Mouse (Mus musculus): ENCODE measurements around the gene Olfr1342. TPM values are rescaled to one million over a fixed set of nuclear protein-coding genes. Genes with fewer than 3 reads are reported as not detected.
A peak's percentile ranks its signal among the peaks of the same experiment; 100 is the strongest.

The Olfr1342 gene
- 0.05 TPM in 1 of 2 replicates, not detected in the other for polyA plus RNA-seq (2015; fragmentation: Nextera tagmentation; extraction: Ambion mirVana)

DNA sequence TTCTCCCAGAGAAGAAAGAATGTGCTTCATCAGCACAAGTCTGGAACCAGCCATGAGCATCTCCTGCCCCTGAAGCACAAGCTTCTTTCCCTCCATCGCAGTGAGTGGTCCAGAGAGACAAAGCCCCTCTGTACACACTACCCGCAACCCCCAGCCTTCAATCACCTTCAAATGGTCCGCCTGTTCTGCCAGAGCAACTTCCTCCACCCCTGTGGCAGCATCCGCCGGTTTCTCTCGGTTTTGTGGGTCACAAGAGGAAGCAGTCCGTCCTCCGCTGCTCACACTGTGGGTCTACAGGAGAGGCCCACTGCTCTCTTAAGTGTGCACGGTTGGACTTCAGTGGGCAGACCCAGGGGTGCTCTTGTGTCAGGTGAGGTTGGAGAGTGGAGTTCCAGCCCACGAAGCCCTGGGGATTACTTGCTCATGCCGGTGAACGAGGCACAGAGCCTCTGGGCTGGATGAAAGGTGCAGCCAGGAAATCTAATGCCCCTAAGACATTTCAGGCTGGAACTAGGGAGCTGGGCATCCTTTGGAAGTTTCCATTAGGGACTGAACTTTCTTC is at the start of gene Olfr1342:
Gene Olfr1342, minus strand, starts transcription at position 345 of the 562 bp plus-strand sequence.
- Histone ChIP-seq H3K27ac (replicated peaks) (no peak within 1 kb of the TSS), H3K27me3 (no peaks in the 10 kb centered on the region), H3K9me3 (no peaks in the 10 kb centered on the region), H3K36me3 (no peaks in the 10 kb centered on the region), H3K4me2 (no peak within 1 kb of the TSS), H3K9ac (no peak within 1 kb of the TSS), H3K4me1 (replicated peaks) (0 out of 2 replicates have a peak, but pooled peaks cover 2% of the 10 kb centered on the region), H3K4me3 (no peak within 1 kb of the TSS)
- ATAC-seq (ENCODE audit: low FRiP score, low read depth) = no peak
- 59% methylated on average over 12 of the region's 12 CpGs for WGBS

DNA sequence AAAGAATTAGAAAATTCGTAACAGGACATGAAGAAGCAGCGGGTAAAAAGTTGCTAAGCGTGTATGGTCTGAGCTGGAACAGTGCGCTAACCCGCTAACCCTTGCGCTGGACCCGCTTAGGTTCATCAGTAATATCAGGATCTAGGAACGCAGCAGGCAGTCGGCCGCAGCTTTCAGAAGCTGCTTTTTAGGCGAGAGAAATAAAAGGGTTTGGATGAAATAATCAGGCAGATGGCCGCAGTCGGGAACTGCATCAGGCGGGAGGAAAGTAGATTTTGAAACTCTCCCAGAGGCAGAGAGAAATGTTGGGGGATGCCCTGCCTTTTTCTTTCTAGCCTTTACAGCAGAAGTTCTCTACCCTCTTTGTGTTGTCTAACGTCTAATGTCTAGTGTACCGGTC is 49.3 kb upstream of the Olfr1342 start:
- Histone ChIP-seq H3K4me3 (peak overlapping the region; percentile 9), H3K27me3 (0 out of 2 replicates have a peak, but pooled peaks cover 6% of the 10 kb centered on the region), H3K9ac (no peak overlapping the region), H3K36me3 (no peaks in the 10 kb centered on the region), H3K9me3 (0 out of 2 replicates have a peak, but pooled peaks cover 5% of the 10 kb centered on the region), H3K27ac (replicated peaks) (no peak overlapping the region), H3K4me1 (replicated peaks) (no peaks in the 10 kb centered on the region), H3K4me2 (peak overlapping the region; percentile 33)
- ATAC-seq (ENCODE audit: low FRiP score, low read depth) = no peak
- WGBS = 5% methylated on average over 16 of the region's 16 CpGs

DNA sequence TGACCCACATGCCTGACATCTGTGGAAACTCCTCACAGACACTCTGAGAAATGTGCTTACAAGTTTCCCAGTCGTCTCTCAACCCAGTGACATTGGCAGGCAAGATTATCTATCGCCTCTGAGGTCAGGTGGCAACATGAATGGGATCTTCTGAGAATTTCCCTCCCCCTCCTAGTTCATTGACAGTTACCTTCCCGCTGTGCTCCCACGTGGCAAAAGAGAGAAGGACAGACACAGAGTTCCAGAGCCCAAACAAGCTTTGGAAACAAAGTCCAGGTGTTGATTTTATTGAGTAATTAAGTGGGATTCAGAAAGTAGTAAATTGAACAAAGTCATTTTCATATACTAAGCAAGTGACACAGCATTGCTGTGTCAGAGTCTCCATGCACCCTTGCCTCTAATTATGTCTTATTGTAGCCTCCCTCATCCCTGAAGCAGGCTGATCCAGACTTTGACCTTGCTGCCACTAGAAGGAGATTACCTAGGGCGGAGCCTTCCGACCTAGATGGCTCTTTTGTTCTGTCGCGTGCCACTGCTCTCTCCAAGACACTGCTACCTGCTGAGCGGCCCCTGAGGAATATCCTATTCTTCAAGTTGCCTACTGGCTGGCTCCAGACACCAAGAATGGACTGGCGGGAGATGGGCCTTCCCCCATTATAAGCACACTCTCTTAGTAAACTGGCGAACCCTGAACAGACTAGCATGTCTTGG is 48.6 kb upstream of the Olfr1342 start:
- WGBS = 6% methylated on average over 11 of the region's 11 CpGs
- Histone ChIP-seq H3K9me3 (0 out of 2 replicates have a peak, but pooled peaks cover 1% of the 10 kb centered on the region), H3K9ac (no peak overlapping the region), H3K4me3 (peak overlapping the region; percentile 9), H3K27me3 (0 out of 2 replicates have a peak, but pooled peaks cover 6% of the 10 kb centered on the region), H3K27ac (replicated peaks) (no peak overlapping the region), H3K4me2 (peak overlapping the region; percentile 33), H3K36me3 (no peaks in the 10 kb centered on the region), H3K4me1 (replicated peaks) (no peaks in the 10 kb centered on the region)
- ATAC-seq (ENCODE audit: low FRiP score, low read depth) = no peak

DNA sequence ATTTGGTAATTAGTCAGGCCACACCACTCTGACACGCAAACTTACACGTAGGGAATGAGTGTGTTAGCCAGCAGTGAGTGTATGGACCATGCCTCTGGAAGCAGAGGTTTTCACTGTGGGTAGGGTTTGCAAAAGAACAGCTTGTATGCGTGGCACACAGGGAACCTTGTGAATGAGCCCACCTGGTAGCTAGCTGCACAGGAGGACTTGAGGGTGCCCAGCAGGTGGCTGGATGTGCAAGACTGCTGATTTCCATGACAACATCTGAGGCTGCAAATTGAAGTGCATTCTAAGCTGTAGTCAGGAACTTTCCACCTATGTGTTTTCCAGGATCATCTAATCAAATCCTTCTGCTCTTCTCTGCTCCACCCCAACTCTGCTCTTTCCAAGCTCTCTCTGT is 47.0 kb upstream of the Olfr1342 start:
- Histone ChIP-seq H3K27ac (replicated peaks) (no peak overlapping the region), H3K4me1 (replicated peaks) (no peaks in the 10 kb centered on the region), H3K4me2 (no peak overlapping the region), H3K4me3 (no peak overlapping the region), H3K27me3 (0 out of 2 replicates have a peak, but pooled peaks cover 6% of the 10 kb centered on the region), H3K9me3 (no peaks in the 10 kb centered on the region), H3K9ac (no peak overlapping the region), H3K36me3 (no peaks in the 10 kb centered on the region)
- 55% methylated on average over 3 of the region's 3 CpGs for WGBS
- no peak for ATAC-seq (ENCODE audit: low FRiP score, low read depth)

DNA sequence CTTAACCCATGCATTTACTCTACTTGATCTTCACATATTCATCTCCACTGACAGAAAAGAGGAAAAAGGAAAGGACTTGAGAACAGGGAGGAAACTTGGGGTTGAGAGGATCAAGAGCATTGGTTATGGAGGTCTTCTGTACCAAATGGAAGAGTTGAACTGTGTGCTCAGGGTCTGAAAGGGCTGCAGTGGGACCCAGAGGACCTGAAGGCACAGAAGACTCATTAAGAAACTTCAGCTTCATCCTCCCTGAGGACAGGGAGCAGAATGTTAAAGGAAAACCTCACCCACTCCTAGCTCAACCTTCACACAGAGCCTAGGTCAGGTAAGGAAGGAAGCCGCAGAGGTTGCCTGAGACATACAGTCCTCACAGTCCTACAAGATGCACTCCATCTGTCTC is 39.3 kb upstream of the Olfr1342 start, which contains the start of gene Olfr1339:
Gene Olfr1339, plus strand, starts transcription at position 301 of the 400 bp plus-strand sequence.
- H3K27ac ChIP-seq (replicated peaks) = no peak within 1 kb of the TSS
- no peaks in the 10 kb centered on the region for H3K27me3 ChIP-seq
- ATAC-seq (ENCODE audit: low FRiP score, low read depth) = no peak
- no peaks in the 10 kb centered on the region for H3K4me1 ChIP-seq (replicated peaks)
- no peaks in the 10 kb centered on the region for H3K9me3 ChIP-seq
- no peak within 1 kb of the TSS for H3K4me3 ChIP-seq
- WGBS = 100% methylated on average over 1 of the region's 1 CpGs
- no peak within 1 kb of the TSS for H3K9ac ChIP-seq
- H3K4me2 ChIP-seq = no peak within 1 kb of the TSS
- no peaks in the 10 kb centered on the region for H3K36me3 ChIP-seq

DNA sequence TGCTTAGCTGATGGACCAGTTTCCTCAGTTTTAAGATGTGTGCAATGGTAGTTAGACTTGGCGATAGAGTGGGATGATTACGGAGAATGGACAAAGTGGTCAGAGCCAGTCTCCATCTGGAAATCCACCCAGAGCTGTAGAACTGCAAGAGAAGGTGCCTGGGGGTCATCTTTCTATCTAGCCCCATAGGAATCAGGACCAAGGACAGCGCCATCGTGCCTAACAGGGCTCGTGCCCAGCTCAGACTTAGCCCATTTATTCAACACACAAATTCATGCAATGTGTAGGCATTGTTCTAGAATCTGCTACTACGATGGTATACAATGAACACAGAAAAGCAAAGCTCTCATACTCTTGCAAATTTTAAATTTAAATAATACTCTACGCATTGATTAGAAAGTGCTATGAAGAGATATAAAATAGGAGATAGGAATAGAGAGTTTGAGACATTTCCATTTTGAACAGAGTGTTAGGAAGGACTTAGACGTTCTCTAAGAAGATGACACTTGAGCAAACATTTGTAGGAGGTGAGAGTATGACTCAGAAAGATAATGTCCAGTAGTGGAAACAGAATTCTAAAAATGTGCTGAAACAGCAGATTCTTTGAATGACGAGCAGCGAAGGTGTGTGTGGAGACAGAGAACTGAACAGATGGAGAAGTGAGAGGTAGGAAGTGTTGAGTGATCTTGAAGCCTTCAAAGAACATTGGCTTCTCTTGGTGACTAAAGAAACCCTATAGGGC is 29.4 kb upstream of the Olfr1342 start:
- Histone ChIP-seq H3K36me3 (no peaks in the 10 kb centered on the region), H3K4me1 (replicated peaks) (no peaks in the 10 kb centered on the region), H3K27me3 (no peaks in the 10 kb centered on the region), H3K9me3 (no peaks in the 10 kb centered on the region), H3K4me3 (no peak overlapping the region), H3K4me2 (no peak overlapping the region), H3K9ac (no peak overlapping the region), H3K27ac (replicated peaks) (no peak overlapping the region)
- WGBS = 58% methylated on average over 10 of the region's 10 CpGs
- ATAC-seq (ENCODE audit: low FRiP score, low read depth) = no peak

DNA sequence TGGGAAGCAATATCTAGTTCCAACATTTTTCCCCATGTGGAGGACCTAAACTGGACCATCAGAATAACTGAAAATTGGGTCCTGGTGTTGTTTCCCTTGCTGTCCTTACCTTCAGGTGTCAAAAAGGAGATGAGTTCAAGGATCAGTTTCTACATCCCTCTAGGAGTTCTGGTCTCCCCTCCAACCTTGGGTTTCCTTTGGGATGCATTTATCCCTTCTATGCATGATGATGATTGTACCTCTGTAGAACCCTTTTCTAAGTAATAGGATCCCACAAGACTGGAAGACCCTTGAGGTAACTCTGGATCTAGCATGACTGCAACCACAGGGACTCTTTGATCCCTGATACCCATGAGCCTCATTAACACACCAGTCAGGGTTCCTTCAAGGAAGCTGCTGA is 27.3 kb upstream of the Olfr1342 start, which contains the start of gene Olfr1340:
Gene Olfr1340, plus strand, starts transcription at position 301 of the 400 bp plus-strand sequence.
- Histone ChIP-seq H3K36me3 (no peaks in the 10 kb centered on the region), H3K4me1 (replicated peaks) (no peaks in the 10 kb centered on the region), H3K9me3 (no peaks in the 10 kb centered on the region), H3K27ac (replicated peaks) (no peak within 1 kb of the TSS), H3K4me3 (no peak within 1 kb of the TSS), H3K27me3 (no peaks in the 10 kb centered on the region), H3K9ac (no peak within 1 kb of the TSS), H3K4me2 (no peak within 1 kb of the TSS)
- no peak for ATAC-seq (ENCODE audit: low FRiP score, low read depth)

DNA sequence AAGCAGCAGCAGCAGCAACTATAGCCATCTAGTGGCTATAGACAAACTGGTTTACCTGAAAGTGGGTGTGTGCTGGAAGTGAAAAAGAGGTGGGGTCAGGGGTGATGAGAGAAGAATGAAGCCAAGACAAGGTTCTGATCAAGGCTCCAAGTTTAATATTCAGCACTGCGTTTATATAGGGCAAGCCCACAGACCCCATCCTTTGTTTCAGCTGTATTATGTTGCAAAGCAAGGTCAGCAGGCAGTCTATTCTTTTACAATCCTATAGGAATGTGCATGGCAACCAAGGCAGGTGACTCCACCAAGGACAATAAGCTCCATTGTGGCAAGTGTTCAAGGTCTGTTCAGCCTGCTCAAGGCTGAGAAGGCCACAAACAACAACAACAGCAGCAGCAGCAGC is 19.1 kb upstream of the Olfr1342 start:
- 19% methylated on average over 1 of the region's 1 CpGs for WGBS
- H3K27ac ChIP-seq (replicated peaks) = no peak overlapping the region

DNA sequence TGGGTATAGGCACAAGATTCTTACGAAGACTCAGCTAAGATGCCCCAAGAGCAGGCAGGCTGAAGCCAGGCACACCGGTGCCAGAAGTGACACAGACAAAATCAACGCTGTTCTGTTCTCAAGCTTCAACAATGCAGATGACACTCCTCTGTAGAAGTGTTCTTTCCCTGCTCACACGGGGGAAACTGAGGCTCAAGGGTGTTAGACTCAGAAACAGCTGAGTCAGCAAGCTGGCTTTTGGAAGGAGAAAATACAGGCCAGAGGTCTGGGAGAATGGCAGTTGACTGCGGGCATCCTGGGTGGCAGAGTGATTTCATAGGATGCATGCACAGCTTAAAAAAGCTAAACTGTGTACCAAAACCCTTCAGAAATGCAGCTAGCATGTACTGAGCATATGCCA is 15.5 kb upstream of the Olfr1342 start:
- Histone ChIP-seq H3K9me3 (no peaks in the 10 kb centered on the region), H3K36me3 (no peaks in the 10 kb centered on the region), H3K4me3 (no peak overlapping the region), H3K9ac (no peak overlapping the region), H3K4me1 (replicated peaks) (no peaks in the 10 kb centered on the region), H3K27me3 (no peaks in the 10 kb centered on the region), H3K27ac (replicated peaks) (no peak overlapping the region), H3K4me2 (no peak overlapping the region)
- no peak for ATAC-seq (ENCODE audit: low FRiP score, low read depth)
- WGBS = 91% methylated on average over 5 of the region's 5 CpGs

More for the DNA sequence above, 19.1 kb upstream of the Olfr1342 start:
- no peak overlapping the region for H3K4me3 ChIP-seq
- H3K27me3 ChIP-seq = no peaks in the 10 kb centered on the region
- H3K9ac ChIP-seq = no peak overlapping the region
- no peaks in the 10 kb centered on the region for H3K36me3 ChIP-seq
- ATAC-seq (ENCODE audit: low FRiP score, low read depth) = no peak
- no peak overlapping the region for H3K4me2 ChIP-seq
- no peaks in the 10 kb centered on the region for H3K4me1 ChIP-seq (replicated peaks)
- no peaks in the 10 kb centered on the region for H3K9me3 ChIP-seq

DNA sequence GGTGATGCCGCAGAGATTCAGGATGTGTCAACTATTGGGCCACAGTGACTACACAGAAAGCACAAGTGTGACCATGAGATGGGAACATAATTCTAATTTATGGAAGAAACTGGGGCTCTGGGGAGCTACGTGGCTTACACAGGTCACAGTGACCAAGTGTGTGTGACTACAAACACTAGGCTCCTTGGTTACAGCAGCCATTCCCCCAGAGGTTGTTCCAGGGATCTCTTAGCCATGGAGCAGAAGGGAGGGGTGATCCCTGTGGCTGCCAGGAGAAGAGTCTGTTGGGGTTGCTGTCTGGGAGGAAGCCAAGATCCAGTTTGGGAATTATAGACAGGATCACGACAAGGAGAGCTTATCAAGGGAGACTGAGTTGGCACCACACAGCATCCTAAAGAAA is 10.7 kb upstream of the Olfr1342 start, which contains the start of gene Olfr1341:
Gene Olfr1341, plus strand, starts transcription at position 301 of the 400 bp plus-strand sequence.
- Histone ChIP-seq H3K4me2 (no peak within 1 kb of the TSS), H3K9ac (no peak within 1 kb of the TSS), H3K36me3 (no peaks in the 10 kb centered on the region), H3K27me3 (no peaks in the 10 kb centered on the region), H3K4me1 (replicated peaks) (no peaks in the 10 kb centered on the region), H3K9me3 (no peaks in the 10 kb centered on the region), H3K4me3 (no peak within 1 kb of the TSS), H3K27ac (replicated peaks) (no peak within 1 kb of the TSS)
- no peak for ATAC-seq (ENCODE audit: low FRiP score, low read depth)
- 81% methylated on average over 3 of the region's 3 CpGs for WGBS

DNA sequence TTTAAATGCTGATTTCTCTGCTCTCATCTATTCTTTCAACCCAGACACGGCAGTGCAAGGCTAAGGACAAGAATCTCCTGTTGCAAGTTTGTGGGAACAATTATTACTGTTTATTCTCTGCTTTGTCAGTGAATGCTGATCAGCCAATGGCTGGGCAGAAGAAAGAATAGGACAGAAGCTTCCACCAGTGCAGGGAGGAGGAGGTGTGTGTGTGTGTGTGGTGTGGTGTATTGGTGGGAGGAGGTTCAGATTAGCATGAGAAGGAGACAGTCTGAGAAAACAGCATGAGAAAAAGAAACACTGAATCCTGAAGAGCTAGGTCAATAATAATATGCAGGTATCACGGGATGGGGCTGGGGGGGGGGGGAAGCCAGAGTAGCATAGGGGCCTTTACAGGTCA is 1.3 kb upstream of the Olfr1342 start:
- Histone ChIP-seq H3K9me3 (no peaks in the 10 kb centered on the region), H3K4me3 (no peak overlapping the region), H3K9ac (no peak overlapping the region), H3K27me3 (no peaks in the 10 kb centered on the region), H3K4me1 (replicated peaks) (0 out of 2 replicates have a peak, but pooled peaks cover 2% of the 10 kb centered on the region), H3K4me2 (no peak overlapping the region), H3K36me3 (no peaks in the 10 kb centered on the region), H3K27ac (replicated peaks) (no peak overlapping the region)
- 24% methylated on average over 2 of the region's 2 CpGs for WGBS
- no peak; the same call in 1 of the 2 replicates for ATAC-seq (ENCODE audit: low FRiP score, low read depth)

DNA sequence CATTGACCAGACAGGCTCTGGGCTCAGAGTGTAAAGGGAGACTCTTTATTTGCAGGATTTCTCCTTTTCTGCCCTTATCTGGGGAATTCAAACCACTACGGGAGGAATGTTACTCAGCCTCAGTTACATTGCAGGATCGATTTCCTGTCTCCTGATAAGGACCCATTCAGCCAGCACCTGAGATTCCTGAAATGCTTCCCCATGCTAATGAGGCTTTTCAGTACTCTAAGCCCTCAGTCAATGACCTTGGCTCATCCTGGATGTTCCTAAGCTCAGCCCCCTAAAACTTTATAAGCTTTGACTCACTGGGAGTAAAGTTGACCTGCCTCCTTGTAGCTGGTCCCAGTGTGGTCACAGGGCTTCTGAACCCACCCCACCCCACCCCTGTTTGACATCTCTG is 5.5 kb downstream of the Olfr1342 start:
- no peaks in the 10 kb centered on the region for H3K4me1 ChIP-seq (replicated peaks)
- H3K9ac ChIP-seq = no peak overlapping the region
- ATAC-seq (ENCODE audit: low FRiP score, low read depth) = no peak
- H3K27ac ChIP-seq (replicated peaks) = no peak overlapping the region
- no peaks in the 10 kb centered on the region for H3K9me3 ChIP-seq
- H3K4me3 ChIP-seq = no peak overlapping the region
- no peaks in the 10 kb centered on the region for H3K36me3 ChIP-seq
- H3K27me3 ChIP-seq = no peaks in the 10 kb centered on the region
- H3K4me2 ChIP-seq = no peak overlapping the region
- 76% methylated on average over 2 of the region's 2 CpGs for WGBS
